Mouse (Mus musculus) testis, adult 2 months (tissue): ENCODE results near the gene Sec31a.

Experiments
- CTCF ChIP-seq: fragments of 200-500 bp; IDR thresholded peaks from 2 replicates; pipeline ENCODE4 v1.5.1; 2012; ENCODE audit warnings: low read depth, mild to moderate bottlenecking, inconsistent platforms, low read length, moderate library complexity; ENCODE audit not compliant: control insufficient read depth, insufficient read depth, insufficient replicate concordance
- POLR2A ChIP-seq: fragments of 200-500 bp; IDR thresholded peaks from 2 replicates; pipeline ENCODE4 v1.6.1; 2012; ENCODE audit warnings: low read depth, mild to moderate bottlenecking, inconsistent platforms, low read length, moderate library complexity; ENCODE audit not compliant: control insufficient read depth

GRCm38 (mm10) chr5:100415761-100416590 is at the start of gene Sec31a:
- TF ChIP-seq CTCF (no peak), POLR2A (peak; percentile 82)
